23 mouse cellular contexts compared by ENCODE assay signal in the genomic region with DNA sequence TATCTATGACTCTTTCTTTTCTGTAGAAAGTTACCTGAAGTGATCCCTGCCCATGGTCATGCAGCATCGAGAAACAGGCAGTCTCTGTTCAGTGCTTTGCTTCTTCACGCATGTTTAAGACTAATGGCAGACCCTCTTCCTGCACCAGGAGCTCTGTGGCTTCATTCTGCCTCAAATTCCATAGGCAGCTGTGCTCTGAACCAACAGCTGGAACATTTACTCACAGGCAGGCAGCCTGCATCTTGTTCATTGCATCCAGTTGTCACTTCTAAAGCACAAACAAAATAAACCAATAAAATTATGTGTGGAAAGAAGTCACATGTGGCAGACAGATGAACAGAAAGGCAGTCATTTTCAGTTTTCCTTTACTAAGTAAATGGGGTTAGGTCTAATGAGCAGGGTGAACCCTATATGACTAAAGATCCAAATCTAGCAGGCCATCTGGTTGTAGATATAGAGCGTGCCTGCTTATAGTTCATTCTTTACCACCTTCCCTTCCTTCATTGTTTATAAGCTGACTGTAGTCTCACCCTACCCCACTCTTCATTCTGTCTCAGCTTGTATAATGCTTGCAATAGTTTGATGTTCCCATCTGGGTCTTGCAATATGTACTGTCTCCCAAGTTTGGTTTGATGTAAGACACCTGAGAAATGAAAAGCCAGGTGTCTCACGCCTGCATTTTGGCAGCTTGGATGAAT.
DNase-seq lines count a peak whose midpoint lies in the region; ATAC-seq and TF ChIP-seq lines count a peak whose summit lies in the region.
"Had no signal": no experiment of that assay in that cellular context is flagged by ENCODE, and none has a peak within 500 bp of the region (broad histone marks: within the 10 kb centered on the region; RNA-seq: fewer than 3 reads in every experiment).

No protein-coding gene starts in this region.

- no peak overlapping the region for H3K27ac ChIP-seq in embryonic facial prominence, embryonic 14.5 days (replicated peaks; ENCODE audit: low read depth, low read length)
- H3K27ac ChIP-seq in embryonic facial prominence, embryonic 10.5 days (replicated peaks), result no peak overlapping the region
- no peak overlapping the region for H3K27ac ChIP-seq in kidney, embryonic 15.5 days
- H3K27ac ChIP-seq in limb, embryonic 11.5 days (replicated peaks; ENCODE audit: low read depth, low read length), result no peak overlapping the region
- no peak overlapping the region for H3K27ac ChIP-seq in limb, embryonic 10.5 days
- H3K27ac ChIP-seq: forebrain, embryonic 10.5 days; heart, embryonic 13.5 days; liver, embryonic 13.5 days; midbrain, embryonic 15.5 days had no signal

- TF ChIP-seq POLR2A in brain, embryonic 14.5 days (IDR thresholded peaks at IDR 0.05; ENCODE audit: borderline replicate concordance, extremely low read depth, insufficient read depth, insufficient read length, poor library complexity, severe bottlenecking), result no peak

- 55% methylated on average over 4 of the region's 4 CpGs for WGBS in embryonic facial prominence, embryonic 14.5 days
- 80% methylated on average over 4 of the region's 4 CpGs for WGBS in embryonic facial prominence, embryonic 10.5 days
- WGBS in kidney, embryonic 15.5 days, result 54% methylated on average over 4 of the region's 4 CpGs
- WGBS in limb, embryonic 11.5 days, result 58% methylated on average over 4 of the region's 4 CpGs
- 80% methylated on average over 4 of the region's 4 CpGs for WGBS in limb, embryonic 10.5 days

- H3K4me1 ChIP-seq in embryonic facial prominence, embryonic 14.5 days (ENCODE audit: control insufficient read depth, insufficient read depth, low read length), result no peaks in the 10 kb centered on the region
- no peaks in the 10 kb centered on the region for H3K4me1 ChIP-seq in embryonic facial prominence, embryonic 10.5 days
- H3K4me1 ChIP-seq in kidney, embryonic 15.5 days, result no peaks in the 10 kb centered on the region
- no peaks in the 10 kb centered on the region for H3K4me1 ChIP-seq in limb, embryonic 11.5 days (ENCODE audit: control insufficient read depth, insufficient read depth, low read length)
- H3K4me1 ChIP-seq in limb, embryonic 10.5 days, result no peaks in the 10 kb centered on the region
- H3K4me1 ChIP-seq: forebrain, embryonic 10.5 days; heart, embryonic 13.5 days; liver, embryonic 13.5 days; megakaryocyte, embryonic 14.5 days; midbrain, embryonic 15.5 days had no signal

- H3K9me3 ChIP-seq in embryonic facial prominence, embryonic 14.5 days (ENCODE audit: control insufficient read depth, low read length), result no peaks in the 10 kb centered on the region
- H3K9me3 ChIP-seq in embryonic facial prominence, embryonic 10.5 days, result no peaks in the 10 kb centered on the region
- H3K9me3 ChIP-seq in kidney, embryonic 15.5 days (replicated peaks), result no peaks in the 10 kb centered on the region
- H3K9me3 ChIP-seq in limb, embryonic 11.5 days (ENCODE audit: control insufficient read depth, low read length), result no peaks in the 10 kb centered on the region
- no peaks in the 10 kb centered on the region for H3K9me3 ChIP-seq in limb, embryonic 10.5 days (replicated peaks)
- H3K9me3 ChIP-seq: forebrain, embryonic 10.5 days; heart, embryonic 13.5 days; liver, embryonic 13.5 days; megakaryocyte, embryonic 14.5 days; midbrain, embryonic 15.5 days had no signal

- no peak overlapping the region for H3K4me2 ChIP-seq in embryonic facial prominence, embryonic 14.5 days (ENCODE audit: low read depth, low read length)
- no peak overlapping the region for H3K4me2 ChIP-seq in kidney, embryonic 15.5 days
- no peak overlapping the region for H3K4me2 ChIP-seq in limb, embryonic 11.5 days (ENCODE audit: low read depth, severe bottlenecking)
- H3K4me2 ChIP-seq: heart, embryonic 13.5 days; liver, embryonic 13.5 days; midbrain, embryonic 15.5 days had no signal

- peak; percentile 29 for DNase-seq in embryonic facial prominence, embryonic 14.5 days (ENCODE audit: low spot score)
- no peak for DNase-seq in embryonic facial prominence, embryonic 10.5 days (ENCODE audit: low spot score)
- DNase-seq in kidney, postnatal 14 days, result no peak
- DNase-seq in limb, embryonic 11.5 days (ENCODE audit: low spot score), result no peak
- no peak for DNase-seq in limb, embryonic 10.5 days (ENCODE audit: low spot score)
- DNase-seq in brain, embryonic 14.5 days (ENCODE audit: low read depth), result peak; percentile 1
- DNase-seq in gastrocnemius, postnatal 25 days, result no peak
- DNase-seq: adrenal gland, adult 8-10 months; cerebellum, adult 11 months; embryo, embryonic 11 days; heart, adult 18-20 months; left cerebral cortex, postnatal 4 days; liver, embryonic 13.5 days; lung, postnatal 14 days; spleen, adult 18-20 months had no signal

- no peak overlapping the region for H3K9ac ChIP-seq in embryonic facial prominence, embryonic 14.5 days (ENCODE audit: low read depth, low read length)
- no peak overlapping the region for H3K9ac ChIP-seq in kidney, embryonic 15.5 days
- H3K9ac ChIP-seq in limb, embryonic 11.5 days (ENCODE audit: low read length), result no peak overlapping the region
- H3K9ac ChIP-seq: heart, embryonic 13.5 days; liver, embryonic 13.5 days; midbrain, embryonic 15.5 days had no signal

- H3K4me3 ChIP-seq in embryonic facial prominence, embryonic 14.5 days (ENCODE audit: low read depth, low read length), result no peak overlapping the region
- no peak overlapping the region for H3K4me3 ChIP-seq in embryonic facial prominence, embryonic 10.5 days
- H3K4me3 ChIP-seq in kidney, embryonic 15.5 days (replicated peaks), result no peak overlapping the region
- H3K4me3 ChIP-seq in limb, embryonic 11.5 days (ENCODE audit: low read depth, low read length), result no peak overlapping the region
- no peak overlapping the region for H3K4me3 ChIP-seq in limb, embryonic 10.5 days
- H3K4me3 ChIP-seq: forebrain, embryonic 10.5 days; heart, embryonic 13.5 days; liver, embryonic 13.5 days; megakaryocyte, embryonic 14.5 days; midbrain, embryonic 15.5 days; myocyte had no signal

- no peak for TF ChIP-seq CTCF in brain, embryonic 14.5 days (IDR thresholded peaks at IDR 0.05; ENCODE audit: borderline replicate concordance, extremely low read depth, insufficient read depth, insufficient read length)

- ATAC-seq in embryonic facial prominence, embryonic 14.5 days (ENCODE audit: low read depth), result no peak
- peak; percentile 67 for ATAC-seq in kidney, embryonic 15.5 days (replicated peaks; ENCODE audit: low FRiP score)
- ATAC-seq in limb, embryonic 11.5 days (ENCODE audit: insufficient number of reproducible peaks, low FRiP score, low TSS enrichment, low read depth), result 0 out of 2 replicates have a peak, but pooled peaks have one; percentile 54
- ATAC-seq: CD4-positive, CD25-positive, alpha-beta regulatory T cell, adult 4 months; midbrain, embryonic 15.5 days; Patski had no signal

- H3K27me3 ChIP-seq in embryonic facial prominence, embryonic 14.5 days (replicated peaks; ENCODE audit: control insufficient read depth, insufficient read depth, low read length), result no peaks in the 10 kb centered on the region
- H3K27me3 ChIP-seq in embryonic facial prominence, embryonic 10.5 days (replicated peaks; ENCODE audit: low read depth, poor library complexity, severe bottlenecking), result no peaks in the 10 kb centered on the region
- no peaks in the 10 kb centered on the region for H3K27me3 ChIP-seq in kidney, embryonic 15.5 days
- H3K27me3 ChIP-seq in limb, embryonic 11.5 days (ENCODE audit: control insufficient read depth, insufficient read depth, low read length), result no peaks in the 10 kb centered on the region
- no peaks in the 10 kb centered on the region for H3K27me3 ChIP-seq in limb, embryonic 10.5 days (ENCODE audit: low read depth, poor library complexity, severe bottlenecking)
- H3K27me3 ChIP-seq: heart, embryonic 13.5 days; liver, embryonic 13.5 days; megakaryocyte, embryonic 14.5 days; midbrain, embryonic 15.5 days; Patski had no signal

- H3K36me3 ChIP-seq in embryonic facial prominence, embryonic 14.5 days (ENCODE audit: control insufficient read depth, insufficient read depth, low read length), result no peaks in the 10 kb centered on the region
- H3K36me3 ChIP-seq in embryonic facial prominence, embryonic 10.5 days (replicated peaks), result no peaks in the 10 kb centered on the region
- H3K36me3 ChIP-seq in kidney, embryonic 15.5 days, result no peaks in the 10 kb centered on the region
- H3K36me3 ChIP-seq in limb, embryonic 11.5 days (ENCODE audit: control insufficient read depth, insufficient read depth, low read length), result no peaks in the 10 kb centered on the region
- H3K36me3 ChIP-seq in limb, embryonic 10.5 days, result no peaks in the 10 kb centered on the region
- H3K36me3 ChIP-seq: forebrain, embryonic 10.5 days; heart, embryonic 13.5 days; liver, embryonic 13.5 days; midbrain, embryonic 15.5 days had no signal

Comparison
In these comparisons a context has a peak if more than half of its experiments do, and no peak if none do; other contexts are left out.
1. DNase-seq: peak in embryonic facial prominence, embryonic 14.5 days (single experiment) and brain, embryonic 14.5 days (single experiment); none in embryonic facial prominence, embryonic 10.5 days (single experiment), kidney, postnatal 14 days (single experiment), limb, embryonic 11.5 days (single experiment), limb, embryonic 10.5 days (single experiment) and gastrocnemius, postnatal 25 days (single experiment).